Mouse (Mus musculus) neural tube, postnatal 0 days (tissue): ENCODE measurements around the gene Dpp9. TPM values are rescaled to one million over a fixed set of nuclear protein-coding genes. Genes with fewer than 3 reads are reported as not detected.
A peak's percentile ranks its signal among the peaks of the same experiment; 100 is the strongest.

Source experiments
- microRNA counts: library from miRNA; unstranded; fragments of <30 nt; microRNA quantifications from one replicate; lab custom pipeline; 2015
- microRNA-seq: library from miRNA; unstranded; fragments of <30 nt; microRNA quantifications from one replicate; pipeline ENCODE4, GENCODE M21; 2016
- polyA plus RNA-seq: library from polyadenylated mRNA; unstranded; fragments of >200 nt; fragmentation: Nextera tagmentation; extraction: Ambion mirVana; gene quantifications from 2 replicates; pipeline ENCODE4 v1.2.1, GENCODE M21; 2015

Gene Dpp9
- polyA plus RNA-seq = 18.7 and 21.4 TPM in 2 replicates

DNA sequence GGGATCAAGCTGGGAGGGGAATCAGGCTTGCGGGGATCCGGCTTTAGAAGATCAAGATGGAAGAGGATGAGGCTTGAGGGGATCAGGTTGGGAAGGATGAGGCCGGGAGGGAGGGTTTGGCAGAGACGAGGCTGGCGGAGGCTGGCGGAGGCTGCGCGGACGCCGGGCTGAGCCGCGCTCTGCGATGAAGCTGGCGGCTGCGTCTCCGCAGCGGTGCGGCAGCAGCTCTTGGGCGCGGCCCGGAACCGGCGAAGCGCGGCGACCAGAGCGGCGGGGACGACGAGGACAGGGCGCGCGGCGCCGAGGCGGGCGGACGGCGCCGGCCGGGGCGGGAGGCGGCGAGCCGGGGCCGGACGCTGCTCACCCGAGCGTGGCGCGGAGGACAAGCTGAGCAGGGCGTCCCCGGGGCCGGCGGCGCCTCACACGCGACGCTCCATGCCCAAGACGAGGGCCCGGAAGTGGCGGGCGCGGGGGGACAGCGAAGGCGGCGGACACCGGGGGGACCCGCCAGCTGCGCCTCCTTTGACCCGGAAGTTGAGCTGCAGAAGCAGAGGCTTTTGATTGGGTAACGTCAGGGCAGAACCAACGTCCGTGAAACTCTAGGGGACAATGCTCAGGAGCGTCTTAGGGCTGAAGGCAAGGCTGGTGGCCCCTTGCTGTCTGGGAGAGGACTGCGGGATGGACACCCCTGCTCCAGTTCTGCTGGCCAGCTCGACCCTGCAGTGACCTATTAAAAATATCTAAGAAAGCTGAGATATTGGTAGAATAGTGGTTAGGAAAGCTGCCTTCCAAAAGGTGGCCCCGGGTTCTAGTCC, at the start of gene Dpp9:
Gene Dpp9, minus strand, starts transcription at position 529 of the 815 bp plus-strand sequence.

DNA sequence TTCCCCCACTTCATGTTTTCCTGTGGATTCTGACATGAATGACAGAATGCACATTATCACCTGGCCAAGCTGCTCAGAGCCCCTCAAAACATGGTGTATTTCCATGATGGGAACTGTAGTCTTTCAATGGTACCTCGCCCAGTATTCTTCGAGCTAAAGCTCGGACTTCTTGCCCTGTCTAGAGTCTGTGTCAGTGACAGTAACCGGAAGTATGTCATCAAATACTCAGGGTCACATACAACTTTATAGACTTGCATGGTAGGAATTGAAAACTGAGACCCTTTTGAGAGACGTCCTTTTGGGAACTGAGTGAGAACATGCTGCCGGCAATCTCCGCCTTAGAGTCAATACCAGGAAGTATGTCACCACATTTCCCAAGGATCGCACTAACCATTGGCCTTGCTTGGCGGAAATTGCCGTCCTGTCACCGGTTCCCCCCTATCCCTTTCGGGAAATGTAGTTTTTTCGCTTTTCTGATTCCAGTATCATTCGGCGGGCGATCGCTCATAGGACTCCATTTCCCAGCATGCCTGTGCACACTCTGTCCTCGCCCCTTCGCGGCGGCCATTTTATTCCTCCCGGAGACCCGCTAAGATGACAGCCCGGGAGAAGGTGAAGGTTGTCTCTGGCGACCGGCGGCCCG, 37.7 kb upstream of the Dpp9 start, which contains the start of gene Fem1a:
Gene Fem1a, plus strand, starts transcription at position 572 of the 643 bp plus-strand sequence.

GRCm38 (mm10) chr17:56183658-56184103, 35.0 kb downstream of the Dpp9 start, which contains the start of gene Mydgf:
Gene Mydgf (minus strand): TSS chr17:56183920.

GRCm38 (mm10) chr17:56162231-56162774, 56.4 kb downstream of the Dpp9 start, which contains the start of gene Tnfaip8l1:
Gene Tnfaip8l1 (plus strand): TSS chr17:56162477.

GRCm38 (mm10) chr17:56139858-56140595, 78.7 kb downstream of the Dpp9 start, which contains the start of gene Sema6b:
Gene Sema6b (minus strand): TSS chr17:56140343.

MicroRNAs within 50 kb of the gene (microRNA counts, 519-probe panel; counts per million panel counts)
- 40.5 counts per million for microRNA mmu-miR-7b (lab: Ali Mortazavi, UCI)

Small RNA genes lying within 50 kb of the gene (microRNA-seq; reads per million reads assigned to microRNA genes)
- not detected for gene Gm44397
- 1,565 reads per million, percentile 79 among the genes with 10 or more reads in this experiment for gene Mir7b

Other genes starting within 250 kb of the Dpp9 start
- gene Shd, start 248.4 kb downstream of the Dpp9 start, polyA plus RNA-seq = 154 and 192 TPM in 2 replicates
- 184 and 209 TPM in 2 replicates for gene Fsd1, start 232.4 kb downstream of the Dpp9 start, polyA plus RNA-seq
- gene Stap2, start 213.3 kb downstream of the Dpp9 start, polyA plus RNA-seq = 3.7 and 5.4 TPM in 2 replicates
- 109 and 145 TPM in 2 replicates for gene Mpnd, start 213.2 kb downstream of the Dpp9 start, polyA plus RNA-seq
- gene Sh3gl1, start 182.3 kb downstream of the Dpp9 start, polyA plus RNA-seq = 80.6 and 84.8 TPM in 2 replicates
- 2.8 and 3.3 TPM in 2 replicates for gene Chaf1a, start 178.5 kb downstream of the Dpp9 start, polyA plus RNA-seq
- gene Ubxn6, start 143.9 kb downstream of the Dpp9 start, polyA plus RNA-seq = 64.8 and 72.3 TPM in 2 replicates
- 97.5 and 111 TPM in 2 replicates for gene Hdgfl2, start 139.3 kb downstream of the Dpp9 start, polyA plus RNA-seq
- 0.09 and 0.15 TPM in 2 replicates for gene Plin4, start 109.1 kb downstream of the Dpp9 start, polyA plus RNA-seq
- 3.1 and 3.5 TPM in 2 replicates for gene Plin5, start 101.3 kb downstream of the Dpp9 start, polyA plus RNA-seq
- 0.37 and 1.8 TPM in 2 replicates for gene Lrg1, start 96.9 kb downstream of the Dpp9 start, polyA plus RNA-seq
- 17.3 and 18.0 TPM in 2 replicates for gene Sema6b, start 78.6 kb downstream of the Dpp9 start, polyA plus RNA-seq
- gene Tnfaip8l1, start 56.4 kb downstream of the Dpp9 start, polyA plus RNA-seq = 7.9 and 9.2 TPM in 2 replicates
- 92.3 and 100 TPM in 2 replicates for gene Mydgf, start 35.0 kb downstream of the Dpp9 start, polyA plus RNA-seq
- 14.0 and 16.3 TPM in 2 replicates for gene Fem1a, start 37.9 kb upstream of the Dpp9 start, polyA plus RNA-seq
- 1.3 and 1.8 TPM in 2 replicates for gene Ticam1, start 57.9 kb upstream of the Dpp9 start, polyA plus RNA-seq
- 16.5 and 18.8 TPM in 2 replicates for gene Plin3, start 74.0 kb upstream of the Dpp9 start, polyA plus RNA-seq
- not detected in 2 replicates for gene Arrdc5, start 81.4 kb upstream of the Dpp9 start, polyA plus RNA-seq
- gene Uhrf1, start 84.4 kb upstream of the Dpp9 start, polyA plus RNA-seq = 6.1 and 7.9 TPM in 2 replicates
- gene Kdm4b, start 107.2 kb upstream of the Dpp9 start, polyA plus RNA-seq = 37.5 and 43.7 TPM in 2 replicates